Mouse (Mus musculus): ENCODE measurements around the gene Scfd2.

Scfd2 gene

GRCm38 (mm10) chr5:74365984-74366709, 165.4 kb downstream of the Scfd2 start:
- no peak for DNase-seq (ENCODE audit: low read depth, low spot score)

GRCm38 (mm10) chr5:74365408-74365807, 166.2 kb downstream of the Scfd2 start:
- DNase-seq (ENCODE audit: low read depth, low spot score), result no peak

GRCm38 (mm10) chr5:74363296-74363695, 168.3 kb downstream of the Scfd2 start:
- no peak for DNase-seq (ENCODE audit: low read depth, low spot score)

GRCm38 (mm10) chr5:74361531-74361930, 170.0 kb downstream of the Scfd2 start:
- no peak for DNase-seq (ENCODE audit: low read depth, low spot score)

- DNase-seq (ENCODE audit: low read depth, low spot score), result no peak
Measured at GRCm38 (mm10) chr5:74358033-74358432, 173.5 kb downstream of the Scfd2 start.

- DNase-seq (ENCODE audit: low read depth, low spot score), result no peak
Measured at GRCm38 (mm10) chr5:74355416-74356177, 176.0 kb downstream of the Scfd2 start.

GRCm38 (mm10) chr5:74350909-74351308, 180.7 kb downstream of the Scfd2 start:
- DNase-seq (ENCODE audit: low read depth, low spot score), result no peak

- DNase-seq (ENCODE audit: low read depth, low spot score), result no peak
Measured at GRCm38 (mm10) chr5:74348079-74348870, 183.3 kb downstream of the Scfd2 start.

GRCm38 (mm10) chr5:74343045-74343444, 188.5 kb downstream of the Scfd2 start:
- no peak for DNase-seq (ENCODE audit: low read depth, low spot score)

- DNase-seq (ENCODE audit: low read depth, low spot score), result no peak
Measured at GRCm38 (mm10) chr5:74342557-74342956, 189.0 kb downstream of the Scfd2 start.

GRCm38 (mm10) chr5:74337491-74337890, 194.1 kb downstream of the Scfd2 start:
- DNase-seq (ENCODE audit: low read depth, low spot score), result no peak

- DNase-seq (ENCODE audit: low read depth, low spot score), result no peak
Measured at GRCm38 (mm10) chr5:74336780-74337179, 194.8 kb downstream of the Scfd2 start.

GRCm38 (mm10) chr5:74333258-74333657, 198.3 kb downstream of the Scfd2 start:
- DNase-seq (ENCODE audit: low read depth, low spot score), result no peak

GRCm38 (mm10) chr5:74326228-74326627, 205.3 kb downstream of the Scfd2 start:
- DNase-seq (ENCODE audit: low read depth, low spot score), result no peak

GRCm38 (mm10) chr5:74321010-74321746, 210.4 kb downstream of the Scfd2 start:
- DNase-seq (ENCODE audit: low read depth, low spot score), result peak; percentile 39

GRCm38 (mm10) chr5:74319551-74319950, 212.0 kb downstream of the Scfd2 start:
- no peak for DNase-seq (ENCODE audit: low read depth, low spot score)

- no peak for DNase-seq (ENCODE audit: low read depth, low spot score)
Measured at GRCm38 (mm10) chr5:74317174-74317573, 214.4 kb downstream of the Scfd2 start.

GRCm38 (mm10) chr5:74316333-74316945, 215.1 kb downstream of the Scfd2 start:
- no peak for DNase-seq (ENCODE audit: low read depth, low spot score)

GRCm38 (mm10) chr5:74315471-74316245, 215.9 kb downstream of the Scfd2 start:
- DNase-seq (ENCODE audit: low read depth, low spot score), result peak; percentile 77

GRCm38 (mm10) chr5:74314501-74314900, 217.1 kb downstream of the Scfd2 start:
- DNase-seq (ENCODE audit: low read depth, low spot score), result no peak
